Mouse (Mus musculus) kidney, adult 2 months (tissue): Measurements from ENCODE around the gene Zfp94.

ENCODE experiments used
- CTCF ChIP-seq: fragments of 200-500 bp; conservative IDR thresholded peaks from 2 replicates; pipeline ENCODE4 v1.5.1; 2011; ENCODE audit warnings: low read depth, mild to moderate bottlenecking, control low read depth, low read length, moderate library complexity, mixed read lengths; ENCODE audit not compliant: insufficient read depth, insufficient read length
- POLR2A ChIP-seq: fragments of 200-500 bp; IDR thresholded peaks from one replicate; pipeline ENCODE4 v1.6.1; 2011; ENCODE audit warnings: low read depth, low read length, control low read depth

DNA sequence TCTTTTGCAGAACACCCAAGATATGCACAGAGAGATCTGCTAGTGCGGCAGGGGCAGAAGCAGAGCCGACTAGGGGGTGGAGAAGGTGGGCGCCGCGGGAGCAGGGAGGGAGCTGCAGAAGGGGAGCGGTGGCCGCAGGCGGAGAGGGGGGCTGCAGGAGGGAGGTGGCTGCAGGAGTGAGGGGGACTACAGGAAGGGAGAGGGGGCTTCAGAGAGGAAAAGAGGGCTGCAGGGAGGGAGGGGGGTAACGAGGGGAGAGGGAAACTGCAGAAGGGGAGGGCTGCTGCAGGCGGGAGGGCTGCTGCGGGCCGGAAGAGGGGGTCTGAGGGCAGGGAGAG, 17.9 kb downstream of the Zfp94 start:
- TF ChIP-seq POLR2A (no peak), CTCF (no peak)
